Mouse (Mus musculus): ENCODE measurements around the gene Omd. TPM values are rescaled to one million over a fixed set of nuclear protein-coding genes. Genes with fewer than 3 reads are reported as not detected.

The Omd gene
- polyA plus RNA-seq (2012; rRNA removed) = 0.75 and 3.2 TPM in 2 replicates

DNA sequence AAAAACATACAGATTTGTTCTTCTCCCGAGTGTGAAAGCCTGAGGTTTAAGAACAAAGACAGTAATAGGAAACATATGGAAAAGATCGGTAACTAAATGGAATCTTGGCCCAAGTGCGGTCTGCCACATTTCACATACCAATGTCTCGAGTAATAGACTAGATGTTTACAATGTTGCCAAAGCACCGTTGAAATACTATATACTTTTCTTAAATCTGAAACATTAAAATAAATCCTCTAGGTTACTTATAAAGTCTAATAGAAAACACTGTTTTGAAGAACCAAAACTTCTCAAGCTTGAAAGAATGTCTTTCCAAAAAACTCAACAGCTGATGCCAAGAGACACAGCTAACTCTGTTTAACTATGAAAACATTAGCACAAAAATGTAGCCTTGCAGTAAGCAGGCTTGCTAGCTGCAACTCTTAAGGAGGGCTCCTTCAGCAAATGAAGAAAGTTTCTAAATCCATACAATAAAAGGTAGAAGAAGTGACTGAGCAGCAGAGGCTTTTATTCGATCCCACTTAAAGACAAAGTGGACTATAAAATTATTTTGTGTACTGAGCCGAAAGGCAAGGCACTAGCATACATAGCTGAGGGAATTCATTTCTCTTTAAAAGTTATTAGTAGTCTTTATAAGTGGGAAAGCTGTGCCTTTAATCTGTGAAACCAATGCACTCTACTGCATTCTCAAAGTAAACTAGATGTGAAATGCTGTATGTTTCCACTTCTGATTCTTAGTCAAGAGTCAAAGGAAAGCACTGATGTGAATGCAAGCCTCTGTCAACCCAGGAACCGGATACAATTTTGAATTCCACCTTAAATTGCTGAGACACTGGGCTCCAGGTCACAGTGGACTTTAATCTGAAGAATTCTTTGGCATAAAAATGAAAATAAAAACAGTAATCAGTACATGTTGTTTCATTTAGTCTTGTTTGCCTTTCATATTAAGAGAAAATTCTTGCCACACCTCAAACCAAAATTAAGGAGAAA, at the start of gene Omd:
Omd (plus strand) TSS at position 922 of the 990 bp plus-strand sequence.

DNA sequence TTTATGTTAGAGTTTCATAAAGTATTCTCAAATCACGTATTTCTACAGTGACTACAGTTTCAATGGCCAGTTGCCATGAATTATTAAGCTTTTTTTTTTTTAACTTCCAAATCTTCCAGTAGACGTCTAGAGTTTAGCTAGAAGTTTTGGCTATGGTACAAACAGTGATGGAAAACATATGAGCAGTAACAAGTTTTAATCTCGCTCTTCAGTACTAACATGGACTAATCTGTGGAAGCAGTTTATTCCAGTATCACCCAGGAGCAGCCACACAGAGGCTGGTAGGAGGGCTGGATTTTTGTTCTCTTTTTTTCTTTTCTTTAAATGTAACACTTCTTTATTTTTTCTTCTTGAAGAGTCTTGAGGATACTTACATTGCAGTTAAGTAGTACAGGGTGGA, 38.0 kb upstream of the Omd start, which contains the start of gene Aspn:
Aspn (plus strand) TSS at position 165 of the 400 bp plus-strand sequence.

DNA sequence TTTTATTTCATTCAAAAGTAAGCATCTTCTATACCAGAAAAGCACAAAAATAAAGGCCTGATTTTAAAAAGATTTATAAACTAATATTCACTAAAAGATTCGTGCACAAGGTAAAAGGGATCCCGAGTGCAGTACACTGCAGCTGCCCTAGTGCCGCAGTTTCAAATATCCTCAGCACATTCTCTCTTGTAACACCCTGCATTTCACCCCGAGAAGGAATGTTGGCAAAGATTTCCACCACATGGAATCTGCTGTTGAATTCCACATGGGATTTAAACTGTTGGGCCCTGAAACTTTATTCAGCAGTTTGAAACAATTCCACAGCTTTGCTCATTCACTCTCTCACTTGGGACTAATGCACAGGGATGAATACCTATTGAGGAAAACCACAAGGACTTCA, 25.5 kb downstream of the Omd start, which contains the start of gene Ogn:
Ogn (plus strand) TSS at position 333 of the 400 bp plus-strand sequence.

Other genes starting within 250 kb of the Omd start
- 38.4 and 40.1 TPM in 2 replicates for gene Bicd2, start 240.9 kb upstream of the Omd start, polyA plus RNA-seq (2012; rRNA removed)
- gene Ippk, start 161.2 kb upstream of the Omd start, polyA plus RNA-seq (2012; rRNA removed) = 10.4 and 11.0 TPM in 2 replicates
- gene Tes3-ps, start 89.1 kb upstream of the Omd start, polyA plus RNA-seq (2012; rRNA removed) = 0.32 and 0.36 TPM in 2 replicates
- gene Ecm2, start 77.7 kb upstream of the Omd start, polyA plus RNA-seq (2012; rRNA removed) = 2.1 and 2.8 TPM in 2 replicates
- gene Aspn, start 38.0 kb upstream of the Omd start, polyA plus RNA-seq (2012; rRNA removed) = 1.0 and 11.4 TPM in 2 replicates
- gene Ogn, start 25.6 kb downstream of the Omd start, polyA plus RNA-seq (2012; rRNA removed) = 7.8 and 15.6 TPM in 2 replicates
- 2.9 and 3.6 TPM in 2 replicates for gene Cenpp, start 70.3 kb downstream of the Omd start, polyA plus RNA-seq (2012; rRNA removed)
- gene Nol8, start 70.6 kb downstream of the Omd start, polyA plus RNA-seq (2012; rRNA removed) = 12.8 and 13.4 TPM in 2 replicates
- 41.6 and 43.5 TPM in 2 replicates for gene Iars, start 99.6 kb downstream of the Omd start, polyA plus RNA-seq (2012; rRNA removed)
- gene Gm30302, start 216.5 kb downstream of the Omd start, polyA plus RNA-seq (2012; rRNA removed) = not detected in 2 replicates